Mouse (Mus musculus) liver, embryonic 13.5 days (tissue): ENCODE data around the gene Atp2b2. TPM values are rescaled to one million over a fixed set of nuclear protein-coding genes. Genes with fewer than 3 reads are reported as not detected.

Source experiments
- ATAC-seq: fragments of 200-750 bp; cut with Nextera tagmentation; 2 replicates; pipeline ENCODE4 v1.8.0; 2017; ENCODE audit warnings: low read depth, mild to moderate bottlenecking, moderate number of reproducible peaks, moderate library complexity
- DNase-seq: peaks from one replicate; pipeline ENCODE4 v3.0.0; 2022
- H3K27ac ChIP-seq: fragments of 300-500 bp; sonication (generic); 2 replicates; pipeline ENCODE4 v1.5.1; 2015; ENCODE audit warnings: moderate library complexity, mild to moderate bottlenecking, inconsistent platforms
- H3K27me3 ChIP-seq: fragments of 300-500 bp; sonication (generic); 2 replicates; pipeline ENCODE4 v1.6.1; 2015; ENCODE audit warnings: mild to moderate bottlenecking, inconsistent platforms
- H3K36me3 ChIP-seq: fragments of 300-500 bp; sonication (generic); 2 replicates; pipeline ENCODE4 v1.6.1; 2015; ENCODE audit warnings: mild to moderate bottlenecking, inconsistent platforms
- H3K4me1 ChIP-seq: fragments of 300-500 bp; sonication (generic); replicated peaks from 2 replicates; pipeline ENCODE4 v1.6.1; 2015; ENCODE audit warnings: inconsistent platforms
- H3K4me2 ChIP-seq: fragments of 300-500 bp; sonication (generic); 2 replicates; pipeline ENCODE4 v1.6.1; 2015; ENCODE audit warnings: inconsistent platforms, mild to moderate bottlenecking, moderate library complexity
- H3K4me3 ChIP-seq: fragments of 300-500 bp; sonication (generic); replicated peaks from 2 replicates; pipeline ENCODE4 v1.5.1; 2015; ENCODE audit warnings: mild to moderate bottlenecking, inconsistent platforms
- H3K9ac ChIP-seq: fragments of 300-500 bp; sonication (generic); 2 replicates; pipeline ENCODE4 v1.6.1; 2015; ENCODE audit warnings: mild to moderate bottlenecking, inconsistent platforms
- H3K9me3 ChIP-seq: fragments of 300-500 bp; sonication (generic); replicated peaks from 2 replicates; pipeline ENCODE4 v1.6.1; 2016; ENCODE audit warnings: inconsistent platforms
- whole genome bisulfite sequencing: fragments of 180-500 bp; shearing (Covaris S2); methylation state at CpG from one replicate; pipeline ENCODE4 v1.1.7; 2015; ENCODE audit not compliant: insufficient replicate concordance; 5-methylcytosine and 5-hydroxymethylcytosine counted together
- polyA plus RNA-seq: library from polyadenylated mRNA; unstranded; fragments of >200 nt; fragmentation: Nextera tagmentation; extraction: Ambion mirVana; gene quantifications from 2 replicates; pipeline ENCODE4 v1.2.1, GENCODE M21; 2015

Gene Atp2b2
- polyA plus RNA-seq, 1 experiment from 2014 or later, result 0.58 TPM

GRCm38 (mm10) chr6:113911094-113911493 is 131.3 kb downstream of the Atp2b2 start:
- Histone ChIP-seq H3K27ac (no peak overlapping the region), H3K4me1 (no peaks in the 10 kb centered on the region), H3K36me3 (no peaks in the 10 kb centered on the region), H3K4me3 (no peak overlapping the region), H3K9me3 (no peaks in the 10 kb centered on the region), H3K4me2 (no peak overlapping the region), H3K27me3 (no peaks in the 10 kb centered on the region), H3K9ac (no peak overlapping the region)
- DNase-seq (no peak), ATAC-seq (no peak)
- 61% methylated on average over 16 of the region's 16 CpGs for WGBS

GRCm38 (mm10) chr6:113910411-113911055 is 131.9 kb downstream of the Atp2b2 start:
- Histone ChIP-seq H3K36me3 (no peaks in the 10 kb centered on the region), H3K9ac (no peak overlapping the region), H3K9me3 (no peaks in the 10 kb centered on the region), H3K4me1 (no peaks in the 10 kb centered on the region), H3K4me3 (no peak overlapping the region), H3K4me2 (no peak overlapping the region), H3K27me3 (no peaks in the 10 kb centered on the region), H3K27ac (no peak overlapping the region)
- 63% methylated on average over 3 of the region's 3 CpGs for WGBS
- ATAC-seq (no peak), DNase-seq (no peak)

GRCm38 (mm10) chr6:113909836-113910235 is 132.6 kb downstream of the Atp2b2 start:
- no peak for DNase-seq
- no peak overlapping the region for H3K4me3 ChIP-seq
- no peaks in the 10 kb centered on the region for H3K9me3 ChIP-seq
- no peak overlapping the region for H3K27ac ChIP-seq
- no peak overlapping the region for H3K9ac ChIP-seq
- no peak for ATAC-seq
- H3K27me3 ChIP-seq, result no peaks in the 10 kb centered on the region
- no peak overlapping the region for H3K4me2 ChIP-seq
- H3K4me1 ChIP-seq, result no peaks in the 10 kb centered on the region
- H3K36me3 ChIP-seq, result no peaks in the 10 kb centered on the region
- 56% methylated on average over 5 of the region's 5 CpGs for WGBS

- ATAC-seq (no peak), DNase-seq (no peak)
- H3K27me3 ChIP-seq, result no peaks in the 10 kb centered on the region
- H3K27ac ChIP-seq, result no peak overlapping the region
- H3K9me3 ChIP-seq, result no peaks in the 10 kb centered on the region
- H3K9ac ChIP-seq, result no peak overlapping the region
- H3K36me3 ChIP-seq, result no peaks in the 10 kb centered on the region
- no peaks in the 10 kb centered on the region for H3K4me1 ChIP-seq
- H3K4me2 ChIP-seq, result no peak overlapping the region
- no peak overlapping the region for H3K4me3 ChIP-seq
These were observed 134.3 kb downstream of the Atp2b2 start for GRCm38 (mm10) chr6:113908066-113908465.

GRCm38 (mm10) chr6:113904406-113904805 is 138.0 kb downstream of the Atp2b2 start:
- Histone ChIP-seq H3K27me3 (no peaks in the 10 kb centered on the region), H3K9ac (no peak overlapping the region), H3K27ac (no peak overlapping the region), H3K4me1 (no peaks in the 10 kb centered on the region), H3K4me3 (no peak overlapping the region), H3K4me2 (no peak overlapping the region), H3K36me3 (no peaks in the 10 kb centered on the region), H3K9me3 (no peaks in the 10 kb centered on the region)
- ATAC-seq (no peak), DNase-seq (no peak)
- 63% methylated on average over 5 of the region's 5 CpGs for WGBS

GRCm38 (mm10) chr6:113896023-113896422 is 146.4 kb downstream of the Atp2b2 start:
- no peaks in the 10 kb centered on the region for H3K36me3 ChIP-seq
- 69% methylated on average over 4 of the region's 4 CpGs for WGBS
- no peaks in the 10 kb centered on the region for H3K9me3 ChIP-seq
- no peak overlapping the region for H3K9ac ChIP-seq
- 0 out of 2 replicates have a peak overlapping the region, but pooled peaks have one; percentile 39 for H3K27ac ChIP-seq
- no peak for ATAC-seq
- peaks cover 12% of the 10 kb centered on the region for H3K4me1 ChIP-seq
- no peak overlapping the region for H3K4me2 ChIP-seq
- peaks cover 20% of the 10 kb centered on the region for H3K27me3 ChIP-seq
- no peak for DNase-seq
- no peak overlapping the region for H3K4me3 ChIP-seq

GRCm38 (mm10) chr6:113894008-113894407 is 148.4 kb downstream of the Atp2b2 start:
- Histone ChIP-seq H3K9me3 (no peaks in the 10 kb centered on the region), H3K27ac (no peak overlapping the region), H3K9ac (no peak overlapping the region), H3K27me3 (peaks cover 40% of the 10 kb centered on the region), H3K4me2 (no peak overlapping the region), H3K36me3 (no peaks in the 10 kb centered on the region), H3K4me3 (no peak overlapping the region), H3K4me1 (peaks cover 12% of the 10 kb centered on the region)
- DNase-seq (no peak), ATAC-seq (peak; percentile 29)
- 43% methylated on average over 3 of the region's 3 CpGs for WGBS

- peaks cover 45% of the 10 kb centered on the region for H3K27me3 ChIP-seq
- no peaks in the 10 kb centered on the region for H3K9me3 ChIP-seq
- H3K4me1 ChIP-seq, result peaks cover 12% of the 10 kb centered on the region
- no peak overlapping the region for H3K9ac ChIP-seq
- DNase-seq (no peak), ATAC-seq (no peak; the same call in 1 of the 2 replicates)
- H3K4me2 ChIP-seq, result no peak overlapping the region
- H3K36me3 ChIP-seq, result no peaks in the 10 kb centered on the region
- WGBS, result 49% methylated on average over 13 of the region's 13 CpGs
- no peak overlapping the region for H3K4me3 ChIP-seq
- H3K27ac ChIP-seq, result no peak overlapping the region
These were observed 150.2 kb downstream of the Atp2b2 start for GRCm38 (mm10) chr6:113892091-113892674.

GRCm38 (mm10) chr6:113891225-113891967 is 151.0 kb downstream of the Atp2b2 start:
- Histone ChIP-seq H3K4me3 (peak overlapping the region; percentile 36), H3K36me3 (no peaks in the 10 kb centered on the region), H3K9ac (peak overlapping the region; percentile 3; the same call in 1 of the 2 replicates), H3K9me3 (no peaks in the 10 kb centered on the region), H3K4me1 (peaks cover 9% of the 10 kb centered on the region), H3K4me2 (peak overlapping the region; percentile 51), H3K27me3 (peaks cover 45% of the 10 kb centered on the region), H3K27ac (no peak overlapping the region)
- DNase-seq (no peak), ATAC-seq (peak; percentile 26; the same call in 1 of the 2 replicates)
- under 1% methylated on average over 45 of the region's 49 CpGs for WGBS

GRCm38 (mm10) chr6:113890858-113891213 is 151.6 kb downstream of the Atp2b2 start:
- Histone ChIP-seq H3K9ac (no peak overlapping the region), H3K9me3 (no peaks in the 10 kb centered on the region), H3K4me3 (peak overlapping the region; percentile 36), H3K27ac (no peak overlapping the region), H3K36me3 (no peaks in the 10 kb centered on the region), H3K4me2 (peak overlapping the region; percentile 51), H3K4me1 (peaks cover 8% of the 10 kb centered on the region), H3K27me3 (peaks cover 45% of the 10 kb centered on the region)
- DNase-seq (no peak), ATAC-seq (no peak)
- 3% methylated on average over 10 of the region's 10 CpGs for whole genome bisulfite sequencing

- Histone ChIP-seq H3K4me1 (peaks cover 4% of the 10 kb centered on the region), H3K27me3 (peaks cover 45% of the 10 kb centered on the region), H3K4me3 (peak overlapping the region; percentile 36), H3K27ac (no peak overlapping the region), H3K4me2 (peak overlapping the region; percentile 51), H3K36me3 (no peaks in the 10 kb centered on the region), H3K9ac (no peak overlapping the region), H3K9me3 (no peaks in the 10 kb centered on the region)
- ATAC-seq (no peak), DNase-seq (no peak)
- WGBS, result 16% methylated on average over 16 of the region's 16 CpGs
These were observed 152.2 kb downstream of the Atp2b2 start for GRCm38 (mm10) chr6:113890023-113890857.
